Mouse (Mus musculus) spleen, embryonic (tissue): Measurements from ENCODE around the gene Net1.
"Not testable (repeated sequence)": the region's sequence is repeated elsewhere in the genome, so short reads cannot be mapped to it uniquely, and the experiment has no call there.

Experiments used
- CTCF ChIA-PET: fragments of 350-600 bp; sonication (Branson Sonifier 250); formaldehyde crosslinking; loops from one replicate; lab custom pipeline; 2022; lab: Charles Lee

The Net1 gene

GRCm38 (mm10) chr13:3891479-3892087 lies 26.4 kb downstream of the Net1 start:
- CTCF ChIA-PET = interaction anchor here (0.8 kb wide), 1 partner anchor 68 kb away, joined by 3 read pairs; no protein-coding TSS in a partner anchor

- CTCF ChIA-PET = no interaction called here
Measured at GRCm38 (mm10) chr13:3890061-3890460, 28.0 kb downstream of the Net1 start.

- CTCF ChIA-PET = no interaction called here
Measured at GRCm38 (mm10) chr13:3889111-3889510, 28.9 kb downstream of the Net1 start.

GRCm38 (mm10) chr13:3886663-3887062 lies 31.4 kb downstream of the Net1 start:
- CTCF ChIA-PET = no interaction called here

- CTCF ChIA-PET = no interaction called here
Measured at GRCm38 (mm10) chr13:3877679-3878220, 40.3 kb downstream of the Net1 start.

- CTCF ChIA-PET = no interaction called here
Measured at GRCm38 (mm10) chr13:3877185-3877584, 40.8 kb downstream of the Net1 start.

- CTCF ChIA-PET = no interaction called here
Measured at GRCm38 (mm10) chr13:3876448-3876847, 41.6 kb downstream of the Net1 start.

- CTCF ChIA-PET = interaction anchor here (0.7 kb wide), 1 partner anchor 48 kb away, joined by 3 read pairs; no protein-coding TSS in a partner anchor
Measured at GRCm38 (mm10) chr13:3872832-3873231, 45.2 kb downstream of the Net1 start.

- CTCF ChIA-PET = no interaction called here
Measured at GRCm38 (mm10) chr13:3869901-3870300, 48.1 kb downstream of the Net1 start.

- CTCF ChIA-PET = no interaction called here
Measured at GRCm38 (mm10) chr13:3867158-3867557, 50.9 kb downstream of the Net1 start.

GRCm38 (mm10) chr13:3866355-3867052 lies 51.5 kb downstream of the Net1 start:
- CTCF ChIA-PET = no interaction called here

- CTCF ChIA-PET = no interaction called here
Measured at GRCm38 (mm10) chr13:3865648-3866354, 52.2 kb downstream of the Net1 start.

GRCm38 (mm10) chr13:3862922-3863580 lies 55.0 kb downstream of the Net1 start:
- CTCF ChIA-PET = no interaction called here

- CTCF ChIA-PET = no interaction called here
Measured at GRCm38 (mm10) chr13:3862325-3862724, 55.7 kb downstream of the Net1 start.

- CTCF ChIA-PET = no interaction called here
Measured at GRCm38 (mm10) chr13:3861251-3861650, 56.8 kb downstream of the Net1 start.

GRCm38 (mm10) chr13:3856252-3856651 lies 61.8 kb downstream of the Net1 start:
- CTCF ChIA-PET = interaction anchor here (0.7 kb wide), 1 partner anchor 11 kb away, joined by 8 read pairs; no protein-coding TSS in a partner anchor

- CTCF ChIA-PET = no interaction called here
Measured at GRCm38 (mm10) chr13:3854856-3855255, 63.2 kb downstream of the Net1 start.

GRCm38 (mm10) chr13:3853648-3854333 lies 64.2 kb downstream of the Net1 start, which contains the start of gene Calm5:
Gene Calm5, plus strand, starts transcription at chr13:3854173.
- CTCF ChIA-PET = not testable (repeated sequence)

GRCm38 (mm10) chr13:3850330-3850729 lies 67.7 kb downstream of the Net1 start:
- CTCF ChIA-PET = no interaction called here

GRCm38 (mm10) chr13:3840662-3841061 lies 77.4 kb downstream of the Net1 start:
- CTCF ChIA-PET = not testable (repeated sequence)

- CTCF ChIA-PET = not testable (repeated sequence)
Measured at GRCm38 (mm10) chr13:3837312-3837807, 80.7 kb downstream of the Net1 start, which contains the start of gene Calm4. Gene Calm4, plus strand, starts transcription at chr13:3837757.
